Mouse (Mus musculus) adrenal gland, postnatal 10 days (tissue): ENCODE results near the gene Ttc6. TPM values are rescaled to one million over a fixed set of nuclear protein-coding genes. Genes with fewer than 3 reads are reported as not detected.

Experiments used
- DNase-seq: peaks from one replicate; pipeline ENCODE4 v3.0.0; 2021; ENCODE audit warnings: mixed read lengths
- total RNA-seq, 2 experiments: library from RNA; stranded (reverse); gene quantifications; 2 replicates each; pipeline ENCODE4 v1.2.3; 2021

Ttc6 gene
- total RNA-seq, 2 experiments from 2014 or later, result 0.06 TPM; not detected in 1

DNA sequence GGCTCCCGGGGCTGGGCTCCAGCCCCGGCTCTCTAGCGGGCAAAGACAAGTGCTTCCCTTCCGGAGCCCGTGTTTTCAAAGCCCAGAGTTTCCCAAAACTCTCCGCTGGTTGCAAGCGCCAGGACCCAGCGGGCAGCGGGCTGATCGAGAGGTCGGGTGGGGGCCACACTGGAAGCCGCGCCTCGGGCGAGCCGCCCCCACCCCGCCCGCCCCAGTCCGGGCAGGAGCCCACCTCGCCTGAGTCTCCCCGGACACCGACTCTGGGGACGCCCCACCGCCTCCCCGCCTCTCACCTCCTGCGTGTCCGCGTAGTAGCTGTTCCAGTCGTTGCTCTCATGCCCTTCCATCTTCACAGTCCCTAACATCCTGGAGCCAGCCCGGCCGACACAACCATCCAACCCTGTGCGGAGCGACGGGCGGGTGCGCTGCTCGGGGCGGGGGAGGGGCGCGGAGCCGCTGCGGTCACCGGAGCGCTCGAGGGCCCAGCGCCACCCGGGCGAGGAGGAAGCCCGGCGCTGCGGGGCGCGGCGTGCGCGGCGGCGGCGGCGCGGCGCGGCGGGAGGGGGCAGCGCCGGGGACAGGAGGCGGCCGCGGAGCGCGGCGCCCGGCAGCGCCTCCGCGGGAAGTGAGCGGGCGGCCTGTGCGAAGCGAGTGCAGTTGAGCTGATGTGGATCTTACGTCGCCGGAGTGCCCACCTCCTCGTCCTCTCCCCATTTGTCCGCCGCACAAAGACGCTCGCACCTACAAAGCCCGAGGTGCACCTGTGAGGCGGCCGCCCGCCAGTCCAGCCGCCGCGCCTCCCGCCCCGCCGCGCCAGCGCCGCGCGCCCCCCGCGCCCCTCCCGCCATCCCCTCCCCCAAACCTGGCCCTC, 18.3 kb upstream of the Ttc6 start:
- peak; percentile 34 for DNase-seq

DNA sequence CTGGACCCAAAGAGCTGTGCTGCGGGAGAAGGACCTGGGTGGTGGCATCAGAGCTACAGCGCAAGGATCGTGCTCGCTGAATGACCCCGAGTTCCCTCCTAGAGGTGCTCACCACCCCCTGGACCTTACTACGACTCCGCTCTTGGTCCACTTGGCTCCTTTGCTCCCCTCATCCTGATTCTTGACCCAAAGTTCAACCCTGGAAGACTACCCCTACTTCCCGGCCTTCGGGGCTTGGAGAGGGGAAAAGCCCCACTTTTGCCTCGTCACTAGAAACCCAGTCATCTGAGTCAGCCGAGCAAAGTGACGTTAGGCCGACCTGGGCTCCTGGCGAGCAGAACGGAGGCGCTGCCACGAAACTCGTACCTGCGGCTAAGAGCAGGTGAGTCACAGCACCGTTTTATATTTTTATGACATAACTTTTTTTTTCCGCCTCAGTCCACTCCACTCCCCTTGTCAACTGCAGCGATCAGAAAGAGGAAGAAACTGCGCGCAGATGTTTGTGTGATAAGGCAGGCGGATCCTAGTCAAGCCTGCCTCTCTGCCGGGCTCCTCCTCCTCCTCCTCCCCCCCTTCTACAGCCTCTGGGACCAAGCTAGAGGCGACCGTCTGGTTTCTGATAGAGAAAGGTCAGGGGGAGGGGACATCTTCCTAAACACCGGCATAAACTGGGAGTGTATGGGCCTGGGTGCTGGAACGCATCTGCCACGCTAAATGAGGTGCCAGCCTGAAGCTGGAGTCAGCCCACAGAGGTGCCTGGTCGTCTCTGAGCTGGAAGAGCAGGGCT, 17.3 kb upstream of the Ttc6 start, which contains the start of gene Foxa1:
Gene Foxa1 (minus strand): TSS at position 502 of the 787 bp plus-strand sequence.
- DNase-seq, result no peak

DNA sequence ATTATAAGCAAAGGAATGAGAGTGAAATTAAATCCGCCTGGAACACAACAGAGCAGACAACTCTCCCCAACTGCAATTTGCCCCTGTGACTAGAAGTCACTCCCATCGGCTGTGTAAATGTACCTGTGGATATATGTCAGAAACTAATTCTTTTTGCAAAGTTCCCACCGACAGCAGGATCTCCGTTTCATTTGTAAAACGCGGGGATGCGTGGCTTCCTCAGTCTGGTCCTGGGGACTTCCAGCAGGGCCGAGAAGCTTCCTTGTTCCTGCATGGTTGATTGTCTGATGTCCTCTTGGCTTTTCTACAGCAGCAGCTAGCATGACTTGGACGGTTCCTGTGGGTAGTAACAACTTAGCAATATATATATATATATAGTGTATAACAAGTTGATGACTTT, 16.0 kb upstream of the Ttc6 start:
- DNase-seq, result no peak

DNA sequence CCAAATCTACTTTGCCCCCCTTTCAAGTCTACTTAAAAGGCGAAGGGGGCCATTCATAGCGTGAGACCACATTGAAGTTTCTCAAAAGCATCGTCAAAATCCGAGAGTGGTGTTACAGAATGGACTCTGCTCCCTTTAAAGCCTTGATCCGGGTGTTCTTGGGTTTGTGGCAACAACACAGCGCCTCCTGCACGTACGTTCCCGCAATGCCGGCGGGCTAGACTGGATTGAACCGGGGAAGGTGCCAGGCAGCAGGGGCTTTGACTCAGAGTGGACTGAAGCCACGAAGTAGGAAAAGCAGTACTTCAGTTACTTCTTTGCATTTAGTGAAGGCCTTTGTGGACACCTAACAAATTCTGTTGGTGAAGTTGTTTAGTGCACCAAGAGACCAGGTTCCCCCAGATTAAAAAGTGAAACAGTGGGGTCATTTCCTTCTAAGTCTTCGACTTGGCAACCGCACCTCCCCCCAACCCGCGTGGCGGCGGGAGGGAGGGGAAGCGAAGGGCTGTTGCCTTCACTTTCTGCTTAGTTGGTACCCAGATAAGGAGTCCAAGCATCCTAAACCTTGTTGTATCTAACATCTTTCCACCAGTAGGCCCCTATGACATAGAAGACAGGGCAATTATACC, 15.4 kb upstream of the Ttc6 start:
- no peak for DNase-seq

DNA sequence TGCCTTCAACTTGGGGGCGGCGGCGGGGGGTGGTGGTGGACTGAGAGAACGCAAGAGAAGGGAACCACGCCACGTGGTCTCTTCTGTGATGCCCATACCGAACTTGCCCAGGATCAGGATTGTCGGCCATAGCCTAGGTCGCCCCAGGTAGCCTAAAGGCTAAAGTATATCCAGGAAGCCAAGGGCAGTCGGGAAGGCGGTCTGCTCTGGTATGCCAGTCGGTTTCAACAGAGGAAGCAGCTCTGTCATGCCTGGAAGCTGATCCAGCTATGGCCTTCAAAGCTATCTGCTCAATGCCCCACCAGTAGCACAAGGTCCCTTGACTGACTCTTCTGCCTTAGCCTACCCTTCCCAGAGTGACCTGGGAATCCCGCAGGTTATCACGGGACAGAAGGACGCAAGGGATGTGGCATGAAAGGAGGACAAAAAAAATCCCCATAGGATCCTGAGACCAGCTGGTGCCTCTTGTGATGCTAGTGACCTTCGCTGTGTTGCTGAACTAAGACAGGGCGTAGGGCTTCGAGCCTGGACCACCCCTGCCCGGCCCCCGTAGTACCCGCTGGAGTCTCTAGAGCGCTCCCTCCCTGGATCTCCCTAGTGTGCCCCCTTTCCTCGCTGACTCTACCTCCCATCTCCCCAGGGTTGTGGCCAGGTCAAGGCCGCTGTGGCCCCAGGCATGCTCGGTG, 14.8 kb upstream of the Ttc6 start:
- no peak for DNase-seq

DNA sequence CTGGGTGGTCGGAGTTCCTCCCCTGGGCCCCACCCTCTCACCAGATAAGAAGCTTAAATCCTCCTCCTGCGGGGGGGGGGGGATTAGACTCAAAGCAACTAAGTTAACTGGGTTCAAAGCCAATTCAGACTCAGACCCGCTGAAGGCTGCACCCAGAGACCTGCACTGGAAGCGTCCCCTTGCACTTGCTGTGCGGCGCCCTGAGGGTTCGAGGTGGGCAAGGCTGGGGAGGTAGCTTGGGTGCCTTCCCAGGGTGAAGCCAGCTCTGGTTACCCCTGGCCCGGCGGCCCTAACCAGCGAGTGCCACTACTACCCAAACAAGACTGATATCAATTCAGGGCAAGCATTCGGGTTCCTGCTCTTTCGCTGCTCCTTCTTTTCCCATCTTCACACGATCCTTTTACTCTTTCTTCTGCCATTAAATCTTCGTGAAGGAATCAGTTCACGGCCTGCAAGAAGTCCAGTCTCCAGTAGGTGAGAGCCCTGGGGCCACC, 14.2 kb upstream of the Ttc6 start:
- no peak for DNase-seq

DNA sequence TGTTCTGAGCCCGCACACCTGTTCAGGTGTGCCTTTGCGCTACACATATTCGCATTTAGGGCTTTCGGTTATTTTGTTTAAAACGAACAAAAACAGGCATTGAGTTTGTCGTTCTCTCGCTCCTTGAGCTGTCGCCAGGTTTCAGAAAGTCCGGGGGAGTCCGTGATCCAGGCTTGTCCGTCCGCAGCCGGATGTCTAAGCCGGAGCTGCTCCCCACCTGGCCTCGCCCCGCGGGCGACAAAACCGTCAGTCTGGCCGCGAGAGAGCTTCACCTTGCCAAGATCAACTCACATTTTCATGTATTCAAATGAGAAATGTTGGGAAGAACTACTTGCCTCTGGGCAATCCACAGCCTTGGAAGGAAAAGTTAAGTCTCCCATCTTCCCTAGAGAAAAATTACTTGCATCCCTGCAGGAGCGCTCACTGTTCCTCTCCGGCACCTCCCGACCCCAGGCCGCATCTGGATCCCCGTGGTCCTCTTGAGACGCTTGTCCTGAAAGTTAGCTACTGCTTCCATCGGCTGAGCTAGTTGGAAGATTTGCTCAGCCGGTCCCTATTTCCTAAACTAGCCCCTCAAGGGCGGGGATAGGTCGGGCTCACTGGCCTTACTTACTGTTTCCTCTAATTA, 13.6 kb upstream of the Ttc6 start:
- no peak for DNase-seq

DNA sequence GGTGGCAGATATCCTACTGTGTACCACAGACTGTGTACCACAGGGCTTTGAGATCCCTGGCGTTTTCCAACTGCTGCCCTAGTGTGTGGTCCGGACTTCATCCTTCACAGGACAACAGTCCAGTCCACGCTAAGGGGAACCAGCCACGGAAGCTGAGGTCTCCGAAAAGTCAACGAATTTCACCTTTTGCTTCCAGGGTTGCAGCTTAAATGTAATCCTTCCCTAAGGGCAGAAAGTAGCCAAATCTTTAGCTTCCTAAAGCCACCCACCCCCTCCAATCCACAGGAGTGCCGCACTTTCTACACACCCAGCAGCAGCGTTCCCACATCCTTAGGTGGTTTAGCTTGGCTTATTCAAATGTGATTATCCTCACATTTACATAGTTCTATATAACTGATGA, 13.0 kb upstream of the Ttc6 start:
- no peak for DNase-seq

DNA sequence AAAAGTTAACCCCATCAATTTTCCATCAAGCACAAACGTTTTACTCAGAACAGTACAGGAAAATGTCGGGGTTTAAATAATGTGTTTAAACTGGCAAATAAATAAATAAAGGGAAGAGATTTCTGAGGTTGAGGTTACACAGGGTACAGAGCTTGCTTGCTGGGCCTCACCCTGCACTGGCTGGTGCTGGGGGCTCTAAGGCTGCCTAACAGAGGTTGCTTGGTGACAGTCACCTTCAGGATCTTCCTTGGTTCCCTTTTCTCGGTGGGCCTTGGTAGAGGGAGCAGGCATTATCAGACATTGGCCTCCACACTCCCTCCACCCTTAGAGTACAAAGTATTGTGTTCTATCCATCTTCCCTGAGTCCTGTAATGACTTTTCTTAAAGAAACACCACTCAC, 11.6 kb upstream of the Ttc6 start:
- DNase-seq, result no peak

DNA sequence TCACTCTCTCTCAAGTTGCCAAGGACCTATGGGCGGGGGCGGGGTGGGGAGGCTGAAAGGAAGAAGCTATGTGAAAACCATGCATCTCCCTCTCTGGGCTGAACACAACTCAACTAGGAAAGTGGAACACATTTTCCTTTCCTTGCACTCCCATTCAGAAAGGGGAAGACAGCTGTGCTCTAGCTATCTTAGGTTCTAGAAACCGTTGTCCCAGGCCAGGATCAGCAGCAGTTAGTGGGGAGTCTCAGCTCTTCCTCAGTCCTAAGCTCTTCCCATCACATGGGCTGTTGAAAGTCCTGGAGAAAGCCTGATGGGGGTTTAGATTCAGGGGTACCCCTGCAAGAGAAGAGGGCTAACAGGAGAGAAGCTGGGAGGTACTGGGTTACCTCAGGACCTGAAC, 9.8 kb upstream of the Ttc6 start:
- DNase-seq, result no peak

DNA sequence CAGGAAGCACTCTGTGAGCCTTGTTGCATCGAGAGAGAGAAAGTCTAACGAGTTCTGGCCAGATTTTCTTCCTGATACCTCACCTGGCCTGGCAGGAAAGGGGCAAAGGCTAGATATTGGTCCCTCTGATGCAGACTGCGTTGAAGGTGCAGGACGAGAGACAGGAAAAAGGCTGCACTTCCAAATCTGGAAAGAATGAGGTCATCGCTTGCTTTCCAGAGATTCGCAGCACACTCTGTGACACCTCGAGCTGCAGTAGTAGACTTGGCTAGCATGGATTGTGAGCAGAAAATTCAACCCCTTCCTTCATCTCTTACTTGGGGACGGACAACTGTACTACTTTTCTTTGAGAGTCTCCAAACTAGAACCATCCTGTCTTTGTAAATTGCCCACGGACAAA, 7.9 kb downstream of the Ttc6 start:
- no peak for DNase-seq

DNA sequence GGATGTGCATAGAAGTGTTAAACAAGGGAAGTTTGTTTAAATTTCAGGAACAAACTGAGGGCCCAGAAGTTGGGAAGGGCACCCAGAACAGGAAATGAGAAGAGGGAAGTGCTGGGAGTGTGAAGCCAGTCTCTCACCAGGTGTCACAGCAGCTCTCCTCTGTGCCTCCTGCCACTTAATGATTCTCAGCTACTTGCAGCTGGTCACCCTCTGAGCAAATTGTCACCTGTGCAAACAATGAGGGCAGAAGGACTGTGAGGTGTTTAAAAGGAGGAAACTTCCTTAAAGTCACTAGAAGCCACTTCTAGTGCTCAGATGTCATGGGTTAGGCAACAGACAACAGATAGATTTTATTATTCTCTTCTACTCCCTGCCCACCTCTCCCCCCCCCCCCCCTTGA, 8.5 kb downstream of the Ttc6 start:
- no peak for DNase-seq

DNA sequence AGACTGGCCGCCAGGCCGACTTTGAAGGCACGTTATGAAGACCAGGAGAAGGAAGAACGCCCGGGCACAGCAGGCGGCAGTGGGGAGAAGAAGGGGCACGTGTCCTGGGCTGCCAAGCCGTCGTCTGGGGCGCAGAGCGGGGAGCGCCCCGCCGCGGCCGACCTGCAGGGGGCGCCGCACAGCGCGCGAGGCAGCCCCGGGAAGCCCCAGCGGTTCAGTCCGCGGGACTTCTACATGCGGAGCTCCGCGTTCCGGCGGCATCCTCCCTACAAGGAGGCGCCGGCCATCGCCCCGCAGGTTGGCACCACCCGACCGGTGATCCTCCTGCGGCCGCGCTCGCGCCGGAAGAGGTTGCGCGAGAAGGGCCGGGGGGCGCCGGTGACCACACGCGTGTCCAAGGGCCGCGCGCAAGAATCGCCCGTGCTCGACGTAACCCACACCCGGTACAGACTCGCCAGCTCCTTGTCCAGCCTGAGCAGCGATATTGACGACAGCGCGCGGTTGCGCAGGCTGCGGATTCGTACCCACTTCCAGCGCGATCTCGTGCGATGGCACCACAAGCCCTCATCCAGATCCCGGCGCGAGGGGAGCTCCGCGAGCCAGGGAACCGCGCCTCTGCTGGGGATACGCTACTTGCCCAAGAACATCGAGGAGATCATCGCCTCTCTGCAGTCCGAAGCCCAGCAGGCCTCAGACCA, 12.2 kb downstream of the Ttc6 start:
- peak; percentile 47 for DNase-seq

DNA sequence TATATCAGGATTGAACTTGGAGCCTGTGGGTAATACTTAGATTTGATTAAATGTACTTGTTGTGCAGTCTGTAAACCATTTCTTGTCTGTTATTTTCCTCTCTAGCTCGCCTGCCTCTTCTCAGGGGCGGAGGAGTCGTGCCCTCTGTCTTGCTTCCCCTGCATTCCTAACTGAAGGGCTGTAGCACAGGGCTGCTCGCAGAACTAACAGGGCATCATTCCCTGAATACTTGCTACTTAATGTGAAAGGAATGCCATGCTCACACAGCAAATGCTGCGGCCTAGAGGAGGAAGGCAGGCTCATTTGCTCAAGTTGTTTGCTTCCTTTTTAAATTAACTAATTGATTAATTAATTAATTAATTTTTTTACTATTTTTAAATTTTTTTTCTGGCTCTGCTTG, 43.7 kb downstream of the Ttc6 start:
- DNase-seq, result no peak

DNA sequence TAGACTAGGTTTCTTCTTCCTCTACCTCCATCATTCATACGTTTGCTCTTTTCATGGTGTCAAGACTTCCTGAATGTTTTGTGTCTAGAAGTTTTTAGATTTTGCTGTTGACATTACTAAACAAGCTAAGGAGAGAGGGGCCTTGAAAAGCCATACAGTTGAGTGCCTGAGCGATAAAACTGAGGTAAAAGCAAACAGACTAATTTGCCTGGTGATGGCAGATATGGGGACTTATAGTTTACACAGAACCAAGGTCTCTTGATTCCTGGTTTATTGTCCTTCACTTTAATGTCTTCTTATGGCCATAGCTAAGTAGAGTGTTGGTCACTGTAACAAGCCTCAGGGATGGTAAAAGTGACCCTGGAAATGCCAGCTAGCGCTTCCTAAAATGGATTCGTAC, 51.2 kb downstream of the Ttc6 start:
- DNase-seq, result no peak

DNA sequence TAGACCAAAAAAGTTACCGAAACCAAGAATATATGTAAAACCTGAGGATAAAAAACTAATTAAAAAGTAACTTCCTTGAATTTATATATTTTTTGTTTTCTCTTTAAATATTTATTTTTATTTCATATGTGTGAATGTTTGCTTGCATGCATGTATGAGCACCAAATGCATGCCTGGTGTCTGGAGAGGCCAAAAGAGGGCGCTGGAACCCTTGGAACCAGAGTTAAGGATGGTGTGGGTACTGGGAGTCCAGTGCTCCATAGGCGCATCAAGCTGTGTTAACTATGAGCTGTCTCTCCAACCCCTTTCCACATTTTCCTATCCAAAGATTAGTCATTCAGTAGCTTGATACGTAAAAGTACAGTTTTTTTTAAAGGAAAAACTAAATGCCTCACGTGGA, 58.1 kb downstream of the Ttc6 start:
- DNase-seq, result no peak

DNA sequence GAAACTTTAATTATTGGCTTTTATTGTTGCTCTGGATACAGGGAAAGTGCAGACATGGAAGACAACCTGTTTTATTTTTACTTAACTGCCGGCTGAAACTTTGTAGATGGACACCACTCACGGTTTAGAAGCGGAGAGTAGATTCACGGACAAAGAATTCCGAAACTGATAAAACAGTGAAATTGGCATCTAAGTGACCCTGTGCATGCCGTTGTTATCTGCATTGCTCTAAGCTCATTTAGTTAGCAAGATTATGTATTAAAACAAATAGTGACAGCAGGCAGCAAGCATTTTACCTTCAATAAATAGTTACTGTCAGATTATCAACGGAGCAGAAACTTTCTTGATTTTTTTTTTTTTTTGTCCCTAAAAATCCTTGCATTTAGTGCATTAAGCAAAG, 59.4 kb downstream of the Ttc6 start:
- no peak for DNase-seq

DNA sequence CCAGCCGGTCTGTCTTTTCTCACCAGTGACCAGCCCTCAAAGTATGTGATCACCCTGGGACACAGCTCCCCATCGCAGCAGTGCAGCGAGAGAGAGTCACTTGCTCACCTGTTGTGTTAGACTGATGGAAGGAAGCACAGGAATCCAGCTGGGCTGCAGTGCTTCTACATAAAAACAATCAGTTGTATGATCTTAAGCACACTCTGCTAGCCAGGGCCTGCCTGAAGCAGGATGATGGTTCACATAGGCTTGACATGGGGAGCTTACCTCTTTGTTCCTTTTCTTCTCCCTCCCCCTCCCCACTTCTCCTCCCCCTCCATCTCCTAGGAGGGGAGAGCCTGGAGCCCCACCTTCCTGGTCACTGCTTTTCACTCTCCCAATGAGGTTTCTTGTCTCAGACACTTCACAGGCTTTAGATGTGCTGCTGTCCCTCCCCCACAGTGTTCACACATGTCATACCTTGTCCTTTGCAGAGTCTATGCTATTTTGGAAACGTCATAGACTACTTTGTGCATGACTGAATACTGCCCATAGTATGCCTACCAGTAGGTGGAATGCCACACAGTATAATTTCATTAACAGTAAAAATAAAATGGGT, 60.2 kb downstream of the Ttc6 start:
- no peak for DNase-seq

DNA sequence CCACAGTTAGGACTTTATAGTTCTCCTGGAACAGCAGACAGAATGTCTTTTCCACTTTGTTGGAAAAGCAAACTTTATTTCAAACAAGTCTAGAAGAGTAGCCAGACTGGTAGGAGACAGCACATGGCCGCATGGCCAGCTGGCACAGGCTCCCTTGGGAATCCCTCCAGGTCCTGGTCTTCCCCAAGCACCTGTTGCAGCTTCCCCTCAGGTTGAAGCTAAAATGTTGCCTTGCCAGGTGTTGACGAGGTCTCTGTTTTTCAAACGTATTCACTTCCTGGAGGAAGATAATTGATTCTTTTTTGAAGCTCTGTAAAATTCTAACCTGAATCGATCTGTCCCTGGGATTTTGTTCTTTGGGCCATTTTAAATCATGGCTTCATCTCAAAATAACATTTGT, 86.1 kb downstream of the Ttc6 start:
- no peak for DNase-seq

DNA sequence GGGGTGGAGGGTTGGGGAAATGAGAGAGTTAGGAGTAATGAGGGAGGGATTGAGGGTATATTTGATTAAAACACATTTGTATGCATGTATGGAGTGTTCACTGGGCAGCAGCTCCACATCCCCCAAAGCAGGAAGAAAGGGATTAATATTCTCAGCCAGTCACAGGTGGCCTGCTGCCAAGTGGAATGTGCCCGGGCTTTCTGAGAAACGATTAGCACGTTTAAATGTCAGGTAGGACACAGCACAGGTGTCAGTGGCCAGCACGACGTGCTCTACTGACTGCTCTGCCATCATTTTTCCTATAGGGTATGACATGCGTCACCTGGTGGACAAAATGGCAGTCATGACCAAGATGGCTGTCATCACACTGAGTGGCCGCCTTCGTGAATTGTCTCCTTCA, 86.8 kb downstream of the Ttc6 start:
- DNase-seq, result no peak
